Comparison of ENCODE assay signal across 8 mouse cellular contexts in genomic region chr13:32680868-32681515, GRCm38 (mm10).
DNase-seq lines count a peak whose midpoint lies in the region; ATAC-seq and TF ChIP-seq lines count a peak whose summit lies in the region.

No protein-coding gene starts in this region.

- DNase-seq in urinary bladder, adult 18-20 months (ENCODE audit: low spot score in 2 of 2), result peak; percentile 30 to 42
- DNase-seq in urinary bladder, postnatal 10 days (ENCODE audit: low spot score), result no peak
- DNase-seq in embryo, embryonic 10 days (ENCODE audit: low spot score), result peak; percentile 87
- peak; percentile 11 for DNase-seq in kidney, adult 11 months
- peak; percentile 76 for DNase-seq in limb, embryonic 10.5 days (ENCODE audit: low spot score)
- peak; percentile 84 for DNase-seq in midbrain, postnatal 0 days (ENCODE audit: low spot score)

- H3K4me1 ChIP-seq in limb, embryonic 10.5 days, result peaks cover 4% of the 10 kb centered on the region; the same call in 1 of the 2 replicates
- no peaks in the 10 kb centered on the region for H3K4me1 ChIP-seq in midbrain, postnatal 0 days (ENCODE audit: insufficient read depth, low read length)
- H3K4me1 ChIP-seq in stomach, embryonic 14.5 days (ENCODE audit: control insufficient read depth, insufficient read depth, low read length), result no peaks in the 10 kb centered on the region

- peaks cover 29% of the 10 kb centered on the region; the same call in 1 of the 2 replicates for H3K27me3 ChIP-seq in limb, embryonic 10.5 days (ENCODE audit: low read depth, poor library complexity, severe bottlenecking)
- H3K27me3 ChIP-seq in midbrain, postnatal 0 days (ENCODE audit: insufficient read depth, low read length), result no peaks in the 10 kb centered on the region
- H3K27me3 ChIP-seq in stomach, embryonic 14.5 days (ENCODE audit: control insufficient read depth, insufficient read depth, low read length), result no peaks in the 10 kb centered on the region

- no peak overlapping the region; the same call in 1 of the 2 replicates for H3K4me2 ChIP-seq in midbrain, postnatal 0 days (ENCODE audit: low read depth, low read length, poor library complexity, severe bottlenecking)
- no peak overlapping the region for H3K4me2 ChIP-seq in stomach, embryonic 14.5 days (replicated peaks; ENCODE audit: low read depth, low read length)

- H3K9me3 ChIP-seq in limb, embryonic 10.5 days (replicated peaks), result no peaks in the 10 kb centered on the region
- H3K9me3 ChIP-seq in midbrain, postnatal 0 days (ENCODE audit: low read length), result no peaks in the 10 kb centered on the region
- no peaks in the 10 kb centered on the region for H3K9me3 ChIP-seq in stomach, embryonic 14.5 days (ENCODE audit: control insufficient read depth, low read depth, low read length)

- no peaks in the 10 kb centered on the region for H3K36me3 ChIP-seq in limb, embryonic 10.5 days
- H3K36me3 ChIP-seq in midbrain, postnatal 0 days (ENCODE audit: insufficient read depth, low read length), result no peaks in the 10 kb centered on the region
- H3K36me3 ChIP-seq in stomach, embryonic 14.5 days (ENCODE audit: control insufficient read depth, insufficient read depth, low read length), result no peaks in the 10 kb centered on the region

- no peak overlapping the region for H3K27ac ChIP-seq in limb, embryonic 10.5 days
- H3K27ac ChIP-seq in midbrain, postnatal 0 days (ENCODE audit: low read depth, low read length), result no peak overlapping the region
- H3K27ac ChIP-seq in stomach, embryonic 14.5 days (ENCODE audit: low read length), result no peak overlapping the region

- H3K4me3 ChIP-seq in limb, embryonic 10.5 days, result no peak overlapping the region
- no peak overlapping the region for H3K4me3 ChIP-seq in midbrain, postnatal 0 days (ENCODE audit: low read depth, low read length)
- H3K4me3 ChIP-seq in stomach, embryonic 14.5 days (ENCODE audit: low read depth, low read length), result no peak overlapping the region

- H3K9ac ChIP-seq in midbrain, postnatal 0 days (replicated peaks; ENCODE audit: low read length, poor library complexity, severe bottlenecking), result no peak overlapping the region
- H3K9ac ChIP-seq in stomach, embryonic 14.5 days (replicated peaks; ENCODE audit: low read depth, low read length), result no peak overlapping the region

- TF ChIP-seq CTCF in midbrain, postnatal 0 days (IDR thresholded peaks at IDR 0.05), result peak; percentile 82

- WGBS in limb, embryonic 10.5 days, result 43% methylated on average over 12 of the region's 12 CpGs
- 40% methylated on average over 12 of the region's 12 CpGs for WGBS in midbrain, postnatal 0 days
- WGBS in stomach, embryonic 14.5 days, result 35% methylated on average over 12 of the region's 12 CpGs

- ATAC-seq in granulocyte monocyte progenitor cell, adult 5-6 weeks (replicated peaks; ENCODE audit: poor library complexity, severe bottlenecking), result peak; percentile 94
- peak; percentile 76; the same call in 1 of the 2 replicates for ATAC-seq in midbrain, postnatal 0 days (ENCODE audit: low FRiP score)
- ATAC-seq in stomach, embryonic 14.5 days (ENCODE audit: insufficient number of reproducible peaks, insufficient read depth, low FRiP score, low read depth), result peak; percentile 61; the same call in 1 of the 2 replicates
